ENCODE assay signal across 8 mouse cellular contexts in genomic region chr5:32302991-32303921, GRCm38 (mm10).
DNase-seq lines count a peak whose midpoint lies in the region; ATAC-seq and TF ChIP-seq lines count a peak whose summit lies in the region.

No protein-coding gene starts in this region.

- H3K4me1 ChIP-seq in cortical plate, adult 2 months (ENCODE audit: control insufficient read depth, insufficient read depth, low read length) = no peaks in the 10 kb centered on the region
- peaks cover 10% of the 10 kb centered on the region; the same call in 1 of the 2 replicates for H3K4me1 ChIP-seq in limb, embryonic 12.5 days (replicated peaks)
- H3K4me1 ChIP-seq in midbrain, embryonic 15.5 days = peaks cover 11% of the 10 kb centered on the region
- H3K4me1 ChIP-seq in stomach, embryonic 16.5 days (ENCODE audit: control insufficient read depth, insufficient read depth, low read length) = no peaks in the 10 kb centered on the region

- peak overlapping the region; percentile 56 for H3K4me2 ChIP-seq in limb, embryonic 12.5 days
- H3K4me2 ChIP-seq in midbrain, embryonic 15.5 days = peak overlapping the region; percentile 51
- H3K4me2 ChIP-seq in stomach, embryonic 16.5 days (ENCODE audit: low read depth, low read length) = peak overlapping the region; percentile 58

- no peak for TF ChIP-seq POLR2A in cortical plate, adult 2 months (IDR thresholded peaks at IDR 0.05; ENCODE audit: extremely low read depth, insufficient read depth, low read length)

- ATAC-seq in cerebellum, adult (ENCODE audit: insufficient number of reproducible peaks, low FRiP score, low TSS enrichment) = no peak
- ATAC-seq in limb, embryonic 12.5 days (ENCODE audit: insufficient number of reproducible peaks, insufficient read depth, low FRiP score, low TSS enrichment, low read depth) = peak; percentile 86; the same call in 1 of the 2 replicates
- peak; percentile 93 for ATAC-seq in midbrain, embryonic 15.5 days (replicated peaks)
- ATAC-seq in stomach, embryonic 16.5 days (ENCODE audit: insufficient read depth, low FRiP score) = peak; percentile 80; the same call in 1 of the 2 replicates

- 9% methylated on average over 23 of the region's 23 CpGs for WGBS in limb, embryonic 12.5 days
- WGBS in midbrain, embryonic 15.5 days = 8% methylated on average over 23 of the region's 23 CpGs
- 11% methylated on average over 23 of the region's 23 CpGs for WGBS in stomach, embryonic 16.5 days

- no peaks in the 10 kb centered on the region for H3K9me3 ChIP-seq in limb, embryonic 12.5 days
- no peaks in the 10 kb centered on the region for H3K9me3 ChIP-seq in midbrain, embryonic 15.5 days
- no peaks in the 10 kb centered on the region for H3K9me3 ChIP-seq in stomach, embryonic 16.5 days (replicated peaks; ENCODE audit: control insufficient read depth, low read length)

- H3K4me3 ChIP-seq in cortical plate, adult 2 months (ENCODE audit: insufficient read depth, low read length) = no peak overlapping the region
- H3K4me3 ChIP-seq in limb, embryonic 12.5 days (replicated peaks) = peak overlapping the region; percentile 32
- peak overlapping the region; percentile 26 for H3K4me3 ChIP-seq in midbrain, embryonic 15.5 days
- H3K4me3 ChIP-seq in stomach, embryonic 16.5 days (replicated peaks; ENCODE audit: low read length) = peak overlapping the region; percentile 33

- H3K9ac ChIP-seq in limb, embryonic 12.5 days (replicated peaks) = 0 out of 2 replicates have a peak overlapping the region, but pooled peaks have one; percentile 31
- peak overlapping the region; percentile 18; the same call in 1 of the 2 replicates for H3K9ac ChIP-seq in midbrain, embryonic 15.5 days
- H3K9ac ChIP-seq in stomach, embryonic 16.5 days (ENCODE audit: low read length) = peak overlapping the region; percentile 44; the same call in 1 of the 2 replicates

- no peaks in the 10 kb centered on the region for H3K27me3 ChIP-seq in limb, embryonic 12.5 days
- H3K27me3 ChIP-seq in midbrain, embryonic 15.5 days (replicated peaks) = no peaks in the 10 kb centered on the region
- no peaks in the 10 kb centered on the region for H3K27me3 ChIP-seq in stomach, embryonic 16.5 days (ENCODE audit: control insufficient read depth, insufficient read depth, low read length)

- peak; percentile 75 for TF ChIP-seq CTCF in cortical plate, adult 2 months (IDR thresholded peaks at IDR 0.05; ENCODE audit: extremely low read depth, insufficient read depth, low read length)

- no peak overlapping the region for H3K27ac ChIP-seq in cortical plate, adult 2 months (ENCODE audit: insufficient read depth, low read length)
- H3K27ac ChIP-seq in limb, embryonic 12.5 days = no peak overlapping the region
- H3K27ac ChIP-seq in midbrain, embryonic 15.5 days = no peak overlapping the region
- no peak overlapping the region for H3K27ac ChIP-seq in stomach, embryonic 16.5 days (ENCODE audit: low read length)

- no peaks in the 10 kb centered on the region for H3K36me3 ChIP-seq in limb, embryonic 12.5 days
- no peaks in the 10 kb centered on the region for H3K36me3 ChIP-seq in midbrain, embryonic 15.5 days (replicated peaks)
- no peaks in the 10 kb centered on the region for H3K36me3 ChIP-seq in stomach, embryonic 16.5 days (ENCODE audit: control insufficient read depth, insufficient read depth, low read length)

- DNase-seq in cerebellum, adult 18-20 months = peak; percentile 38 to 42
- DNase-seq in gastrocnemius, postnatal 25 days = peak; percentile 19
- peak; percentile 12 to 35 for DNase-seq in kidney, adult 8-10 months
